Mouse (Mus musculus): ENCODE data around the gene Frg2f1. TPM values are rescaled to one million over a fixed set of nuclear protein-coding genes. Genes with fewer than 3 reads are reported as not detected.

Gene Frg2f1
- total RNA-seq, 2 experiments from 2014 or later, result 9.4 to 10.5 TPM

- no peak for DNase-seq (ENCODE audit: low spot score in 2 of 2)
Measured at GRCm38 (mm10) chr4:119498319-119498848, 40.9 kb downstream of the Frg2f1 start.

- DNase-seq (ENCODE audit: low spot score in 2 of 2), result no peak
Measured at GRCm38 (mm10) chr4:119492933-119493327, 46.4 kb downstream of the Frg2f1 start.

GRCm38 (mm10) chr4:119492291-119492932, 46.9 kb downstream of the Frg2f1 start, which contains the start of gene Rimkla:
Gene Rimkla (minus strand): TSS chr4:119492628.
- DNase-seq (ENCODE audit: low spot score in 2 of 2), result peak; percentile 47 to 67

GRCm38 (mm10) chr4:119490806-119491205, 48.5 kb downstream of the Frg2f1 start:
- no peak for DNase-seq (ENCODE audit: low spot score in 2 of 2)

GRCm38 (mm10) chr4:119489666-119490065, 49.7 kb downstream of the Frg2f1 start:
- no peak for DNase-seq (ENCODE audit: low spot score in 2 of 2)

- DNase-seq (ENCODE audit: low spot score in 2 of 2), result no peak
Measured at GRCm38 (mm10) chr4:119484882-119485281, 54.4 kb downstream of the Frg2f1 start.

- DNase-seq (ENCODE audit: low spot score in 2 of 2), result no peak
Measured at GRCm38 (mm10) chr4:119483051-119483450, 56.3 kb downstream of the Frg2f1 start.

Other genes starting within 250 kb of the Frg2f1 start
- gene Ybx1, start 244.9 kb downstream of the Frg2f1 start, total RNA-seq (2021), result 100 to 1,000 TPM; 605 to 611 TPM
- 10 to 100 TPM; 18.0 to 21.9 TPM for gene Ppih, start 219.0 kb downstream of the Frg2f1 start, total RNA-seq (2021)
- under 1 TPM; 0.44 to 0.61 TPM for gene Ccdc30, start 124.0 kb downstream of the Frg2f1 start, total RNA-seq (2021)
- gene Ppcs, start 117.1 kb downstream of the Frg2f1 start, total RNA-seq (2021), result 1 to 10 TPM; 5.7 to 6.0 TPM
- not detected for gene Zmynd12, start 116.7 kb downstream of the Frg2f1 start, total RNA-seq (2021)
- gene Rimkla, start 46.9 kb downstream of the Frg2f1 start, total RNA-seq (2021), result 1 to 10 TPM in 1 of 2 experiments, under 1 TPM in 1; 0.59 to 1.2 TPM
- gene Foxj3, start 2.5 kb downstream of the Frg2f1 start, total RNA-seq (2021), result 10 to 100 TPM; 45.3 to 52.9 TPM
- not detected for gene Guca2a, start 98.2 kb upstream of the Frg2f1 start, total RNA-seq (2021)
- gene Guca2b, start 119.4 kb upstream of the Frg2f1 start, total RNA-seq (2021), result not detected
- gene Hivep3, start 194.3 kb upstream of the Frg2f1 start, total RNA-seq (2021), result 1 to 10 TPM; 5.5 to 5.7 TPM